Mouse (Mus musculus) lung, postnatal 10 days (tissue): ENCODE measurements at regions not wholly inside any gene's neighbourhood (a gene's known extent, or its start where the extent isn't known, plus 50 kb on each side); places are given as distances from the start of the nearest gene placed in this dataset.

Source experiments
- DNase-seq: peaks from one replicate; pipeline ENCODE4 v3.0.0; 2021

GRCm38 (mm10) chr6:31898609-31899008 lies 151.4 kb upstream of the 1700012A03Rik start:
- no peak for DNase-seq

- DNase-seq, result no peak
These were observed 153.0 kb upstream of the 1700012A03Rik start for GRCm38 (mm10) chr6:31897001-31897400.

- DNase-seq, result no peak
These were observed 154.2 kb upstream of the 1700012A03Rik start for GRCm38 (mm10) chr6:31895835-31896234.

GRCm38 (mm10) chr6:31886931-31887330 lies 163.1 kb upstream of the 1700012A03Rik start:
- DNase-seq, result no peak

- DNase-seq, result peak; percentile 5
These were observed 164.8 kb upstream of the 1700012A03Rik start for GRCm38 (mm10) chr6:31885196-31885595.

GRCm38 (mm10) chr6:31883726-31884125 lies 166.3 kb upstream of the 1700012A03Rik start:
- peak; percentile 71 for DNase-seq

GRCm38 (mm10) chr6:31874616-31875015 lies 175.4 kb upstream of the 1700012A03Rik start:
- no peak for DNase-seq

GRCm38 (mm10) chr6:31873911-31874310 lies 176.1 kb upstream of the 1700012A03Rik start:
- DNase-seq, result peak; percentile 15

- DNase-seq, result no peak
These were observed 178.3 kb upstream of the 1700012A03Rik start for GRCm38 (mm10) chr6:31871766-31872165.

GRCm38 (mm10) chr6:31861996-31862395 lies 188.1 kb upstream of the 1700012A03Rik start:
- no peak for DNase-seq

GRCm38 (mm10) chr6:31859621-31860020 lies 190.4 kb upstream of the 1700012A03Rik start:
- DNase-seq, result no peak

- no peak for DNase-seq
These were observed 195.8 kb upstream of the 1700012A03Rik start for GRCm38 (mm10) chr6:31854261-31854660.

- no peak for DNase-seq
These were observed 203.7 kb upstream of the 1700012A03Rik start for GRCm38 (mm10) chr6:31846319-31846718.

GRCm38 (mm10) chr6:31845671-31846070 lies 204.4 kb upstream of the 1700012A03Rik start:
- no peak for DNase-seq

- no peak for DNase-seq
These were observed 209.4 kb upstream of the 1700012A03Rik start for GRCm38 (mm10) chr6:31840621-31841020.

GRCm38 (mm10) chr6:31838588-31838987 lies 211.5 kb upstream of the 1700012A03Rik start:
- no peak for DNase-seq

GRCm38 (mm10) chr6:31835795-31836194 lies 214.3 kb upstream of the 1700012A03Rik start:
- DNase-seq, result no peak

- no peak for DNase-seq
These were observed 215.5 kb upstream of the 1700012A03Rik start for GRCm38 (mm10) chr6:31834503-31834902.

- no peak for DNase-seq
These were observed 219.4 kb upstream of the 1700012A03Rik start for GRCm38 (mm10) chr6:31830610-31831009.

- DNase-seq, result no peak
These were observed 226.4 kb upstream of the 1700012A03Rik start for GRCm38 (mm10) chr6:31823616-31824015.

GRCm38 (mm10) chr6:31822186-31823085 lies 227.6 kb upstream of the 1700012A03Rik start:
- no peak for DNase-seq

GRCm38 (mm10) chr6:31821621-31822020 lies 228.4 kb upstream of the 1700012A03Rik start:
- no peak for DNase-seq

- no peak for DNase-seq
These were observed 232.4 kb upstream of the 1700012A03Rik start for GRCm38 (mm10) chr6:31817640-31818039.

- no peak for DNase-seq
These were observed 238.2 kb upstream of the 1700012A03Rik start for GRCm38 (mm10) chr6:31811890-31812289.
